Mouse (Mus musculus) brain, adult 2 months (tissue): ENCODE results near the gene Tpsb2.

Source experiments
- DNase-seq: peaks from one replicate; pipeline ENCODE4 v3.0.0; 2011; ENCODE audit warnings: low read depth, low spot score

Gene Tpsb2

DNA sequence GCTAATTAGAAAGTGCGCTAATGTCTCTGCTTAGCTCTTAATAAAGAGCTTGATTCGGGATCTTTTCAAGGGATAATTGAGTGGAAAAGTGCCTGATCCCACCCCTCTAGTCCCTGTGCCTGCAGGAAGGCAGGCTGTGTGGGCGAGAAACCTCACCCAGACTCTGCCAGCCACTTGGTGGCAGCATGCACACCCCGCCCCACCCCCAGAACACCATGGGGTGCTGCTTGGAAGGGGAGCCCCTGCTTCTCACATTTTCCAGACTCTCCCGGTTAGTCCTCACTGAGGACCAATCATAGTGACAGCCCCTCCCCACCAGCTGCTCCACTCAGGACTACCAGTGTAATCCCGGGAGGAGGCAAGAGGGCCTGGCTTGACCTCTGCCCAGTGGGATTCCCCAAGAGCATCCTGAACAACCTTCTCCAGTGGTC, 39.9 kb downstream of the Tpsb2 start:
- peak; percentile 87 for DNase-seq

DNA sequence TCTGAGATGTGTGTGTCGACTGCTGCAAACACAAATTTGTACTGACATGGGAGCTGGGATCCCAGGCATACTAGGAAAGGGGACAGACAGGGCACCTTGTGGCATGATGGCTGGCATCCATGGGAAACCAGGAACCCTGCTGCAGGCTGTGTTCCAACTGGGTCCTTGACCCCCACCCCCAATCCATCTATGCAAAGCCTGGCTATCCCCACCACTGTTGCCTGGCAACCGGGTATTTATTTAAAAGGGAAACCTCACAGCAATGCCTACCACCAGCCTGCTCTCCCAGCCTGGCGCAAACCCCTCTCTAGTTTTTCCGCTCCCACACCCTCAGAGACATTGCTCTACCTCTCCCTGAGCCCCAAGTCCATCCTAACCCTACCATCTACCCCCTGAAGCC, 41.2 kb downstream of the Tpsb2 start:
- DNase-seq = peak; percentile 38

DNA sequence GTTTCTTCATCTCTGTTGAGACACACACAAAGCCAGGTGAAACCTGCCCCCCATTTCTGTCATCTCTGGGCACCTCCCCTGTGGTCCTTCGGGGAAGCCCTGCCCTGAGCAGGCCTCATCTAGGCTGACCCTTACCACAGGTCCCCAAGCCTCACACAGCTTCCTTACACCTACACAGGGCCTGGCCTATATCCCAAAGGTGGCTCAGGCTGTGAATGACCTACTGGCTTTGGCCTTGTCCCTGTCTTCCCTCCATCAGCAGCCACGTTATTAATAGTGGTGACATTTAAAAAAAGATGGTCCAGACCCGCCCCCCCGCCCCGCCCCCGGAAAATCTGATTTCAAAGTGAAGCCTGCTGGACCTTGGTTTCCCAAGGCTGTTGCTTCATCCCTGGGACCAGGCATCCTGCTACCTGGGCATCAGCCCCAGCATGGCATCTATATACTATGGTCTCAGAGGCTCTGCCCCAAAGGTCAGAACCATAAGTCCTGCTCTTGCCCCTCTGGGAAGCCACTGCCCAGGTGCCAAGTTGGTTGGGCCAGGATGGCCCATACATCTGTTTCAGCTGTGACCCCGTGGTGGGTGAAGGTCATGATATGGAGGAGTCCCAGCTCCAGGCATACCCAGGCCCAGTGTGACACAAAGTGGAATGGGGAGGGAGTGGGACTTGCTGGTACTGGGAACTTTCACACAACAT, 42.3 kb downstream of the Tpsb2 start:
- no peak for DNase-seq

DNA sequence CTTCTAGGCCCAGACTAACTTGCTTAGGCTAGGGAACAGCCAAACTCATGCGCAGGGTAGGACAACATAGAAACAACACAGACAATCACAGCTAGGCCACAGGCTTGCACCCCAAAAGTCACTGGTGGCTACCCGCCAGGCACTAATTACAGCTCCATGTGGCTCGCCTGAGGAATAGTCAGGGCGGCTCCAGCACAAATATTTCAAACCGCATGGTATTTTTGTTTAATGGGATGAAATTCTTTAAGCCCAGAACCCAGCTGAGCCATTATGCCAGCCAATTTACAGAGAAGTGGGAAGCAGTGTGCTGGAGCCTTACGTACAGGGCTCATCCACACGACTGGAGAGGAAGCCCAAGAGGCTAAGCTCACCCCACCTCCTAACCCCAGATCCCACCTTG, 43.5 kb downstream of the Tpsb2 start:
- peak; percentile 30 for DNase-seq

DNA sequence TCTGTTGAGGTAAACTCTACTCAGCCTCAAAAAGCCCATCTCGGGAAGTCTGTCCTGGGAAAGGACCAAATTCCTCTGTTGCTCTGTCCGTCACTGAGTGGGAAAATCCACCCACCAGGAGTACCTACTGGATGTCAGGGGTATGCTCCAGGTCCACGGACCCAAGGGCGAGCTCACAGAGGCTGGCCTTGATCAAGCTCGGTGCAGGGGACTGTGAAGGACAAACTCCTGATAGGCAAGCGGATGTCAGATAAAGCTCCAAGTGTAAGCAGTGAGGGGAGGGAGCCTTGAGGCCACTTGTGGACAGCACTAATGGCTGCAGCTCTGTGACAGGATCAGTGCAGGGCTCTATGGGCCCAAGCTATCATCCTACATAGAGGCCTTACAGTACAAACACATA, 44.1 kb downstream of the Tpsb2 start:
- DNase-seq = no peak

DNA sequence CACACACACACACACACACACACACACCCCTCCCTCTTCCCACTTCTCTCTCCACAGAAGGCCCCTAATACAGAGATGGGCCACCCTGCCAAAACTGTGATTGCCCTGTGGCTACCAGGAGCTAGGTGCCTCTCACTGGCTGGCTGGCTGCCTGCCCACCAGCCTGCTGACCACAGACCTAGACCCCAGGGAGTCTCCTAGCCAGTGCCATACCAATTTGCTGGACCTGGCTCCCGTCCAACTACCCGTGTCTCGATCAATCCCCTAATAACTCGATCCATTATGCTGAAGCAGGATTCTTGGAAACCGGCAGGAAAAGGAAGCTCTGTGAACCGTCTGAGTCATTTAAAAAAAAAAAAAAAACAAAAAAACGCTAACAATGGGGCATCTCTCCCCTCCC, 44.7 kb downstream of the Tpsb2 start:
- no peak for DNase-seq

DNA sequence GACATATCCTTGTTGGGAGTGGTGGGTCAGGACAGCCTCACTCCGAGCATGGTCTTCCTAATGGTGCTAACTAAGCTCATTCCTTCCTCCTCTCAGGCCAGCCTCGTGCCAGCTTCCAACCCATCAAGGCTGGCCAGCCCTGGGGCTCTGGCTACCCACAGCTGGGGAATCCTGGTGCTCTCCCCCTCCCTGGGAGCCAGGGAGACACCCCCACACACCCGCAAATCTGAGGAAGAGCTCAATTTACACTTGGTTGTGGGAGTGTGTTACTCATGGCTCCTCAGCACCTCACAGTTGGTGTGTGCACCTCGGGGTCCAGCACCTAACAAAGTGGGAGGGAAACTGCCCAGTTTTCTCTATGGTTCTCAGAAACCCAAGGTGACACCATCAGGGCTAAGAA, 45.1 kb downstream of the Tpsb2 start:
- DNase-seq = peak; percentile 75

DNA sequence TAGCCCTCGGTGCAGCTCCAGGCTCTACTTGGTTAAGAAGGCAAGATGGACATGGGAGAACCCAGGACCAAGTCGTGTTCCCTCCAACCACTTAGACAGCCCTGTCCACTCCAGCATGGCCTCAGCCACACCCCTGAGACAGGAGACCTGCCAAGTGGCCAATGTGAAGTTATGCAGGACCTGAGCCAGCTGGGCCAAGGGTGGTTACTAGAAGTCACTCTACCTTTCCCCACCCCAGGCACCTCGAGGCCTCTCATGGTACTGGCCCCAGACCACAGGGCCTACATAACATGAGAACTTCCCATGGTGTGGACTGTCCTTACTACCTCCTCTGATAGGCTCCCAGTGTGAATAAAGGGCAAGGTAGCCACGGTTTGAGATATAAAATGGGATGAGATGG, 48.1 kb downstream of the Tpsb2 start:
- no peak for DNase-seq

DNA sequence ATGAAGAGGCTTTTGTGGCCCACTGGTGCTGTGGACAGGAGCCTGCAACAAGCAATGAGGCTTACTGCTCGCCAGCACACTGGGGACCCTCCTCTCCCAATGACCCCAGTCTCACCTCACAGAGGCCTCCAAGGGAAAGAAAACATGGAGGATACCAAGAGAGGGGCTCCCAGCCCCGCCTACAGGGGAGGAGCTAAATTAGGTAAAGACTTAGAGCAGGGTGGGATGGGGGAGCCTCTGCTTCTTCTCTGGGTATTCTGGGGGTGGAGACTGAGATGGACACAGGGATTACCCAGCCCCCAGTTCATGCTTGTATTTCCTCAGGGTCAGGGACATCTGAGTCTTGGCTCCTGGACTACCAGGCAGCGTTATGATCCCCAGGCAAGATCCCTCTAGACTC, 48.8 kb downstream of the Tpsb2 start:
- DNase-seq = no peak

DNA sequence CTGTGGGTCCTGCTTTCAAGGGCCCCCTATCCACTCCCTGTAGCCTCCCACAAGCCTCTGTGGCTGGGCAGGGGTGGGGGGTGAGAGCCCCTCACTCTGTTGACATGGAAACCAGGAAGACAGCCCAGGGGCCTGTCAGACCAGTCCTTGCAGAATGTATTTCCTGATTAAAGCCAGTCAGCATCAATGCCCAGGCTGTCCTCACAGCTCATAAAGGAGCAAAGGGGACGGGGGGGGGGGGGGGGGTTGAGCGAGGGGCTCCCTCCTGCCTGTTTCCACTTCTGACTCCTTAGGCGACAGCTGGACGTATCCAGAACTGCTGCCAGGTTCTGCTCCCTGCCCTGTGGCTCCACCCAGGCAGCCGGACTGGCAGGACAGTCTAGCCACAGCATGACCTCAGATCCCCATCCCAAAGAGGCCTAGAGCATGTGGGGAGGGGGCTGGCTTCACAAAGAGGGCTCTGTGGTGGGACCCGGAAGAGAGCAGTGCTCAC, 49.4 kb downstream of the Tpsb2 start:
- DNase-seq = no peak

DNA sequence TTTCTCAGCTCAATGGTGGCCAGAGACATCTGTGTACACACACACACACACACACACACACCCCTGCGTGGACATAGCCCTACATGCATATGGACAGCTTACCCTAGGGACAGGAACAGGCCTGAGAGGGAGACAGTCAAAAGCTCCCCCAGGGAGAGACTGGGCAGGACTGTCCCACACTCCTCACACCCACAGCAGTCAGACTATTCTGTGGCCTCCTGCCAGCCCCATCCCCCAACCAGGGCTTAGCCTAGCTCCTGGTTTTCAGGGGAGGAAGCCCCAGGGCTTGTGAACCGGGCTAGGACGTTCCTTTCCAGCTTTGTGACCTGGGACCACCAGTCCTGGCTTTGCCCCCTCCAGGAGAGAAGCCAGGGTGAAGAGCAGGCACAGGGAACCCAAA, 50.1 kb downstream of the Tpsb2 start:
- DNase-seq = no peak

DNA sequence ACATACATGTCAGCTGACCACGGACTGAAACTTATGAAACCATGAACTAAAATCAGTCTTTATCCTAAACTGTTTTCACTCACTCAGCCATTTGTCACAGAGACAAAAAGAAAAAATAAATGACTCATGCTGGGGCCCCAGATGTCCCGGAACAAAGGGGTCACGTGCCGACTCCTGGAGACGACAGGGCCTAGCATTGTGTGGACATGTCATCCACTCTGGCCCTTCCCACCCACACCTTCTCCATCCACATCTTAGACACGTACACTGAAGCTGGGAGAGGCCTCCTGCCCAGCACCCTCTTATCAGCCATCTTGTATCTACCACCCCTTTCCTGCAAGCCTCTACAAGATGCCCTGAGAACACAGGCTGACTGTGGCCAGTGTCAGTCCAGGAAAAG, 51.9 kb downstream of the Tpsb2 start:
- peak; percentile 25 for DNase-seq
